Mouse (Mus musculus): Measurements from ENCODE around the gene F3. TPM values are rescaled to one million over a fixed set of nuclear protein-coding genes. Genes with fewer than 3 reads are reported as not detected.
"Not testable (repeated sequence)": the region's sequence is repeated elsewhere in the genome, so short reads cannot be mapped to it uniquely, and the experiment has no call there.

F3 gene
- polyA plus RNA-seq, 1 experiment = 6.5 TPM

- TF ChIP-seq POLR2A (IDR thresholded peaks at IDR 0.05; ENCODE audit: borderline replicate concordance, extremely low read depth, insufficient read depth, insufficient read length, poor library complexity, severe bottlenecking) (no peak), CTCF (IDR thresholded peaks at IDR 0.05; ENCODE audit: borderline replicate concordance, extremely low read depth, insufficient read depth, insufficient read length) (no peak)
- DNase-seq (ENCODE audit: low read depth) = peak; percentile 86
These were observed 31.8 kb downstream of the F3 start for GRCm38 (mm10) chr3:121755152-121755551.

GRCm38 (mm10) chr3:121758373-121758772, 35.0 kb downstream of the F3 start:
- no peak for TF ChIP-seq POLR2A (IDR thresholded peaks at IDR 0.05; ENCODE audit: borderline replicate concordance, extremely low read depth, insufficient read depth, insufficient read length, poor library complexity, severe bottlenecking)
- no peak for TF ChIP-seq CTCF (IDR thresholded peaks at IDR 0.05; ENCODE audit: borderline replicate concordance, extremely low read depth, insufficient read depth, insufficient read length)
- no peak for DNase-seq (ENCODE audit: low read depth)

- TF ChIP-seq POLR2A (IDR thresholded peaks at IDR 0.05; ENCODE audit: borderline replicate concordance, extremely low read depth, insufficient read depth, insufficient read length, poor library complexity, severe bottlenecking) = no peak
- peak; percentile 51; the same call in 1 of the 2 replicates for TF ChIP-seq CTCF (IDR thresholded peaks at IDR 0.05; ENCODE audit: borderline replicate concordance, extremely low read depth, insufficient read depth, insufficient read length)
- DNase-seq (ENCODE audit: low read depth) = peak; percentile 57
These were observed 38.9 kb downstream of the F3 start for GRCm38 (mm10) chr3:121762056-121762852.

GRCm38 (mm10) chr3:121766048-121766447, 42.7 kb downstream of the F3 start:
- no peak for DNase-seq (ENCODE audit: low read depth)
- TF ChIP-seq POLR2A (IDR thresholded peaks at IDR 0.05; ENCODE audit: borderline replicate concordance, extremely low read depth, insufficient read depth, insufficient read length, poor library complexity, severe bottlenecking) (no peak), CTCF (IDR thresholded peaks at IDR 0.05; ENCODE audit: borderline replicate concordance, extremely low read depth, insufficient read depth, insufficient read length) (no peak)

GRCm38 (mm10) chr3:121766818-121767217, 43.5 kb downstream of the F3 start:
- no peak for DNase-seq (ENCODE audit: low read depth)
- TF ChIP-seq POLR2A (IDR thresholded peaks at IDR 0.05; ENCODE audit: borderline replicate concordance, extremely low read depth, insufficient read depth, insufficient read length, poor library complexity, severe bottlenecking) (no peak), CTCF (IDR thresholded peaks at IDR 0.05; ENCODE audit: borderline replicate concordance, extremely low read depth, insufficient read depth, insufficient read length) (no peak)

- no peak for TF ChIP-seq POLR2A (IDR thresholded peaks at IDR 0.05; ENCODE audit: borderline replicate concordance, extremely low read depth, insufficient read depth, insufficient read length, poor library complexity, severe bottlenecking)
- TF ChIP-seq CTCF (IDR thresholded peaks at IDR 0.05; ENCODE audit: borderline replicate concordance, extremely low read depth, insufficient read depth, insufficient read length) = no peak
- DNase-seq (ENCODE audit: low read depth) = no peak
These were observed 45.4 kb downstream of the F3 start for GRCm38 (mm10) chr3:121768770-121769169.

- not testable (repeated sequence) for DNase-seq (ENCODE audit: low read depth)
These were observed 50.0 kb downstream of the F3 start for GRCm38 (mm10) chr3:121773336-121773735.

GRCm38 (mm10) chr3:121777943-121778342, 54.6 kb downstream of the F3 start:
- DNase-seq (ENCODE audit: low read depth) = peak; percentile 59
- no peak for TF ChIP-seq POLR2A (IDR thresholded peaks at IDR 0.05; ENCODE audit: borderline replicate concordance, extremely low read depth, insufficient read depth, insufficient read length, poor library complexity, severe bottlenecking)
- TF ChIP-seq CTCF (IDR thresholded peaks at IDR 0.05; ENCODE audit: borderline replicate concordance, extremely low read depth, insufficient read depth, insufficient read length) = peak; percentile 64

- no peak for TF ChIP-seq POLR2A (IDR thresholded peaks at IDR 0.05; ENCODE audit: borderline replicate concordance, extremely low read depth, insufficient read depth, insufficient read length, poor library complexity, severe bottlenecking)
- no peak for TF ChIP-seq CTCF (IDR thresholded peaks at IDR 0.05; ENCODE audit: borderline replicate concordance, extremely low read depth, insufficient read depth, insufficient read length)
- DNase-seq (ENCODE audit: low read depth) = no peak
These were observed 59.7 kb downstream of the F3 start for GRCm38 (mm10) chr3:121783020-121783419.

Other genes starting within 250 kb of the F3 start
- gene Slc44a3, start 191.1 kb upstream of the F3 start, polyA plus RNA-seq (2012; rRNA removed) = 0.19 and 0.29 TPM in 2 replicates
- gene 4930432M17Rik, start 52.8 kb upstream of the F3 start, polyA plus RNA-seq (2012; rRNA removed) = not detected in 2 replicates
- 13.3 and 30.5 TPM in 2 replicates for gene Abcd3, start 91.8 kb downstream of the F3 start, polyA plus RNA-seq (2012; rRNA removed)
- 15.2 and 26.2 TPM in 2 replicates for gene Arhgap29, start 229.0 kb downstream of the F3 start, polyA plus RNA-seq (2012; rRNA removed)

Measured in brain, embryonic 14.5 days (tissue).